Mouse (Mus musculus) erythroblast, embryonic 14.5 days (primary cell): ENCODE data around the gene Col1a1.

Source experiments
- GATA1 ChIP-seq: IDR thresholded peaks from 2 replicates; pipeline ENCODE4 v1.6.1; 2012; ENCODE audit warnings: low read length, inconsistent platforms, mixed read lengths
- TAL1 ChIP-seq: IDR thresholded peaks from 3 replicates; pipeline ENCODE4 v1.6.1; 2012; ENCODE audit warnings: low read length, inconsistent platforms, mixed read lengths

DNA sequence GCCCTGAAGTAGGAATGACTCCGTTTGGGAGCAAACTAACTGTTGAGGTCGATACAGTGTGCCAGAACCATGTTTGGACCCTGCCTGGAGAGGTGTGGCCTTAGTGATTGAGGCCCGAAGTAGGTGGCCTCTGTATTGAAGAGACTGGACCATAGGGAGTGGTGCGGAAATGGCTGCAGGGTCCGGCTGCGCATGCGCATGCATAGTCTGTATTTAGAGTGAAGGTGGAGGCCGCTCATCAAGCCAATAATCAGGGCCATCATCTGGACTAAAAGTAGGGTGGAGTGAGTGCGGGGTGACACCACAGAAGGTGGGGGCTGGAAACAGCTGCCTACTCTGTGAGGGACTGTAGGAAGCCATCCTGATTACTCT is 21.7 kb downstream of the Col1a1 start:
- no peak for TF ChIP-seq GATA1
- TF ChIP-seq TAL1 = no peak
